Mouse (Mus musculus) stomach, embryonic 16.5 days (tissue): Measurements from ENCODE around the gene Klhl32. TPM values are rescaled to one million over a fixed set of nuclear protein-coding genes. Genes with fewer than 3 reads are reported as not detected.
"Not testable (repeated sequence)": the region's sequence is repeated elsewhere in the genome, so short reads cannot be mapped to it uniquely, and the experiment has no call there.

Experiments
- ATAC-seq: fragments of 200-750 bp; cut with Nextera tagmentation; 2 replicates; pipeline ENCODE4 v1.8.0; 2017; ENCODE audit warnings: moderate number of reproducible peaks, moderate TSS enrichment; ENCODE audit not compliant: insufficient read depth, low FRiP score
- H3K27ac ChIP-seq: fragments of 300-500 bp; sonication (generic); 2 replicates; pipeline ENCODE4 v1.5.1; 2014; ENCODE audit warnings: low read length
- H3K27me3 ChIP-seq: fragments of 300-500 bp; sonication (generic); 2 replicates; pipeline ENCODE4 v1.6.1; 2014; ENCODE audit warnings: low read length, control low read depth, mixed read lengths; ENCODE audit not compliant: control insufficient read depth, insufficient read depth
- H3K36me3 ChIP-seq: fragments of 300-500 bp; sonication (generic); 2 replicates; pipeline ENCODE4 v1.6.1; 2014; ENCODE audit warnings: low read length; ENCODE audit not compliant: control insufficient read depth, insufficient read depth
- H3K4me1 ChIP-seq: fragments of 300-500 bp; sonication (generic); 2 replicates; pipeline ENCODE4 v1.6.1; 2014; ENCODE audit warnings: low read length, control low read depth, mixed read lengths; ENCODE audit not compliant: control insufficient read depth, insufficient read depth
- H3K4me2 ChIP-seq: fragments of 300-500 bp; sonication (generic); 2 replicates; pipeline ENCODE4 v1.6.1; 2014; ENCODE audit warnings: low read depth, low read length, mixed read lengths
- H3K4me3 ChIP-seq: fragments of 300-500 bp; sonication (generic); replicated peaks from 2 replicates; pipeline ENCODE4 v1.5.1; 2014; ENCODE audit warnings: mild to moderate bottlenecking, low read length
- H3K9ac ChIP-seq: fragments of 300-500 bp; sonication (generic); 2 replicates; pipeline ENCODE4 v1.6.1; 2014; ENCODE audit warnings: low read length
- H3K9me3 ChIP-seq: fragments of 300-500 bp; sonication (generic); replicated peaks from 2 replicates; pipeline ENCODE4 v1.6.1; 2016; ENCODE audit warnings: low read length, control low read depth; ENCODE audit not compliant: control insufficient read depth
- WGBS: fragments of 180-500 bp; shearing (Covaris S2); extraction: QIAGEN DNeasy Blood & Tissue Kit; methylation state at CpG from one replicate; pipeline ENCODE4 v1.1.7; 2014; 5-methylcytosine and 5-hydroxymethylcytosine counted together
- polyA plus RNA-seq: library from polyadenylated mRNA; unstranded; fragments of >200 nt; fragmentation: Nextera tagmentation; extraction: Ambion mirVana; gene quantifications from 2 replicates; pipeline ENCODE4 v1.2.1, GENCODE M21; 2015

The Klhl32 gene
- polyA plus RNA-seq, 1 experiment from 2014 or later, result 3.8 TPM

- Histone ChIP-seq H3K27me3 (no peaks in the 10 kb centered on the region), H3K36me3 (no peaks in the 10 kb centered on the region), H3K9ac (no peak overlapping the region), H3K4me2 (no peak overlapping the region), H3K27ac (no peak overlapping the region), H3K4me1 (no peaks in the 10 kb centered on the region), H3K9me3 (no peaks in the 10 kb centered on the region), H3K4me3 (no peak overlapping the region)
- ATAC-seq, result no peak
- WGBS, result 74% methylated on average over 4 of the region's 4 CpGs
Measured at GRCm38 (mm10) chr4:24715559-24715958, 135.4 kb downstream of the Klhl32 start.

DNA sequence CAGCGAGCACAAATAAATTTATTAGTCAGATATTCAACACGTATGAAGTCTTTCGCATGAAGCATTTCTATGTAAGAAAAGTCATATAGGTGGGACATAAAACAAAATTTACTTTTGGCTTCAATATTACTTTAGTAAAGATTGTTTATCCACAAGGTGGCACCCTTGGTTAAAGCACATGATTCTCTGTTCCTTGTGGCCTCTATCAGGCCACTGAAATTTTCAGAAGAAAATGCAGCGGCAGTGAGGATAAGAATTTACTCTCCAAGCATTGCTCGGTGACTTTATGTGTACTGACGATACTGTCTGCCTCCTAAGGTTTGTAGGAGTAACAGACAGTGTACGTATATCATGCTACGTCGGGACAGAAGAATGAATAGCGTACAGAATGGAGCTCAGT is 136.6 kb downstream of the Klhl32 start:
- H3K4me2 ChIP-seq, result no peak overlapping the region
- H3K36me3 ChIP-seq, result no peaks in the 10 kb centered on the region
- H3K27ac ChIP-seq, result no peak overlapping the region
- no peaks in the 10 kb centered on the region for H3K9me3 ChIP-seq
- H3K27me3 ChIP-seq, result no peaks in the 10 kb centered on the region
- no peak for ATAC-seq
- no peak overlapping the region for H3K4me3 ChIP-seq
- 79% methylated on average over 10 of the region's 10 CpGs for WGBS
- no peaks in the 10 kb centered on the region for H3K4me1 ChIP-seq
- no peak overlapping the region for H3K9ac ChIP-seq

- Histone ChIP-seq H3K27ac (no peak overlapping the region), H3K9me3 (no peaks in the 10 kb centered on the region), H3K9ac (no peak overlapping the region), H3K27me3 (no peaks in the 10 kb centered on the region), H3K4me2 (no peak overlapping the region), H3K4me3 (no peak overlapping the region), H3K36me3 (no peaks in the 10 kb centered on the region), H3K4me1 (no peaks in the 10 kb centered on the region)
- ATAC-seq, result no peak
- 63% methylated on average over 7 of the region's 7 CpGs for WGBS
Measured at GRCm38 (mm10) chr4:24698528-24699117, 152.3 kb downstream of the Klhl32 start.

- Histone ChIP-seq H3K4me1 (no peaks in the 10 kb centered on the region), H3K27me3 (no peaks in the 10 kb centered on the region), H3K27ac (no peak overlapping the region), H3K4me3 (no peak overlapping the region), H3K9ac (no peak overlapping the region), H3K9me3 (no peaks in the 10 kb centered on the region), H3K36me3 (no peaks in the 10 kb centered on the region), H3K4me2 (no peak overlapping the region)
- ATAC-seq, result no peak
- WGBS, result 81% methylated on average over 2 of the region's 2 CpGs
Measured at GRCm38 (mm10) chr4:24680080-24680479, 170.8 kb downstream of the Klhl32 start.

- Histone ChIP-seq H3K27ac (no peak overlapping the region), H3K36me3 (no peaks in the 10 kb centered on the region), H3K9ac (no peak overlapping the region), H3K4me1 (no peaks in the 10 kb centered on the region), H3K4me2 (no peak overlapping the region), H3K27me3 (no peaks in the 10 kb centered on the region), H3K4me3 (no peak overlapping the region), H3K9me3 (no peaks in the 10 kb centered on the region)
- ATAC-seq, result no peak
- 87% methylated on average over 10 of the region's 10 CpGs for WGBS
Measured at GRCm38 (mm10) chr4:24670007-24670406, 180.9 kb downstream of the Klhl32 start.

DNA sequence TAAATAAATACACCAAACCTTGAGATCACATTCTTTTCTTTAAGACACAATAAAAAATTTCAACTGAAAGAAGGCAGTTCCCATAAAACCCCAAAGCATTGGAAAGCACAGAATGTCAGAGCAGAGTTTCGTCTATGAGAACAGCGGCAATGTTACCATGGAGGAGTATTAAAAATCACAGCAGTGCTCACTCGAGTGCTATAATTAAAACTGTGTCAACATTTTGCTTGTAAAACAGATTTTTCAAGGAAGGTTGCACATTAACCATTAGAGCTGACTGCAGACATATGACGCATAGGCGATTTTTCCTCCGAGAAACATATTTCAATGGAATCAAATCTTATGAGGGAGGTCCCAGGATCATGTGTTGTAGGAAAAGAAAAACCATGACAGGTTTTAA is 191.7 kb downstream of the Klhl32 start:
- Histone ChIP-seq H3K9me3 (no peaks in the 10 kb centered on the region), H3K36me3 (no peaks in the 10 kb centered on the region), H3K4me2 (no peak overlapping the region), H3K4me3 (no peak overlapping the region), H3K4me1 (no peaks in the 10 kb centered on the region), H3K27ac (no peak overlapping the region), H3K9ac (no peak overlapping the region), H3K27me3 (no peaks in the 10 kb centered on the region)
- WGBS, result 86% methylated on average over 6 of the region's 6 CpGs
- ATAC-seq, result no peak

GRCm38 (mm10) chr4:24644735-24645134 is 206.2 kb downstream of the Klhl32 start:
- not testable (repeated sequence) for H3K4me1 ChIP-seq, H3K27ac ChIP-seq, H3K9ac ChIP-seq, ATAC-seq, H3K9me3 ChIP-seq, H3K4me2 ChIP-seq, H3K27me3 ChIP-seq, H3K4me3 ChIP-seq, H3K36me3 ChIP-seq
- whole genome bisulfite sequencing, result 87% methylated on average over 6 of the region's 8 CpGs

- 66% methylated on average over 2 of the region's 2 CpGs for WGBS
Measured at GRCm38 (mm10) chr4:24642306-24642705, 208.6 kb downstream of the Klhl32 start.

DNA sequence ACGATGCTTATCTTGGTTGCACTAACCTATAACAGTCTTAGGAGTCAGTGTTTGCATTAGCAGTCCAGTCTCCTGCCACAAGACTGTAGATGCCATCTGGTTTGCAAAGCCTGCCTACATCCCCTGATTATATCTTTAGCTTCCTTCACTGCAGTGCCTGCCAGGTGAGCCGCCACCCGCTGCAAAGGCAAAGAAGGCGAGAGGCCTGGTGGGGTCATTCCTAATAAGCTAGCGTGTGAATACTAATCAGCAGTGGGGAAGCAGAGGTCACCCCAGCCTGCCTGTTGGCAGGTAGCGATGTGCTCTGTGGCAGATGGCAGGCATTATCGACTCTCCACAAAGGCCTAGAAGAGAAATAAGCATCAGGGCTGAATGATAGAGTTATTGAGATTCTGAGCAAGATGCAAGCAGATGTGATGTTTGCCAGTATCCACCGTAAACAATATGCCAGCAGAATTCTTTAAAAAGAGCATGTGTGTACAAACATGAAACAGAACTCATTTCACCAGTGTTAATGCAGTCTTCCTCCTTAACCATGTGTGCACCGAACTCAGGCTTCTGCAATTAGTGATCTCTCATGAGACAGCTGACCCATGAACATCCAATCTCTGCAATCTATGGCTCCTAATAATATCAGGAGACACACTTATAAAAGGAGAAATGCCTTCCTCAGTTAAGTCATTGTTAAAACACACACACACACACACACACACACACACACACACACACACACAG is 219.6 kb downstream of the Klhl32 start:
- no peaks in the 10 kb centered on the region for H3K36me3 ChIP-seq
- H3K9ac ChIP-seq, result no peak overlapping the region
- peaks cover 5% of the 10 kb centered on the region for H3K4me1 ChIP-seq
- no peak for ATAC-seq
- WGBS, result 71% methylated on average over 9 of the region's 9 CpGs
- no peaks in the 10 kb centered on the region for H3K27me3 ChIP-seq
- no peak overlapping the region for H3K4me3 ChIP-seq
- H3K27ac ChIP-seq, result no peak overlapping the region
- no peaks in the 10 kb centered on the region for H3K9me3 ChIP-seq
- no peak overlapping the region for H3K4me2 ChIP-seq

More at GRCm38 (mm10) chr4:24642306-24642705, 208.6 kb downstream of the Klhl32 start:
- H3K4me1 ChIP-seq, result no peaks in the 10 kb centered on the region
- no peak overlapping the region for H3K4me3 ChIP-seq
- ATAC-seq, result no peak
- H3K36me3 ChIP-seq, result no peaks in the 10 kb centered on the region
- no peaks in the 10 kb centered on the region for H3K9me3 ChIP-seq
- H3K4me2 ChIP-seq, result no peak overlapping the region
- no peaks in the 10 kb centered on the region for H3K27me3 ChIP-seq
- H3K9ac ChIP-seq, result no peak overlapping the region
- no peak overlapping the region for H3K27ac ChIP-seq
